Mouse (Mus musculus): ENCODE results near the gene Sectm1a.
"Not testable (repeated sequence)": the region's sequence is repeated elsewhere in the genome, so short reads cannot be mapped to it uniquely, and the experiment has no call there.

Gene Sectm1a

DNA sequence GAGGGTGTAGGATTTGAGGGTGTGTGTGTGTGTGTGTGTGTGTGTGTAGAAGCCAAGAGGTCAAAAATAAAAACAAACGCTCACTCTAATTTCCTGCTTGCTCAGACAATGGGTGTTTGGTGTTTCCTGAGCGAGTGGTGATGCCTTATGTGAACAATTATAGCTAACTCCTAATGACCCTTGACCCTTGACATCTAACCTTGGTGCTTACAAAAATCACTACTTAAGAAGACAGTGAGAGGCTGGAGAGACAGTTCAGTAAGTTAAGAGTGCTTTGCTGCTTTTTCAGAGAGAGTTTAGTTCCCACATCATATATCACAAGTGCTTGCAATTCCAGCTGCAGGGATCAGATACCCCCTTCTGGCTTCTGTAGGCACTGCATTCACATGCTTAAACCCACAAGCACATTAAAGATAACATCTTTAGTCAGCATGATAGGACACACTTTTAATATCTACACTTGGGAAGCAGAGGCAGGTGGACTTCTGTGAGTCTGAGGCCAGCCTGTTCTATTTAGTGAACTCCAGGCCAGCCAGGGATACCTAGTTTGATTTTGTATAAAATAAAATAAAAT, 33.1 kb downstream of the Sectm1a start:
- DNase-seq (ENCODE audit: low spot score in 2 of 2): no peak

DNA sequence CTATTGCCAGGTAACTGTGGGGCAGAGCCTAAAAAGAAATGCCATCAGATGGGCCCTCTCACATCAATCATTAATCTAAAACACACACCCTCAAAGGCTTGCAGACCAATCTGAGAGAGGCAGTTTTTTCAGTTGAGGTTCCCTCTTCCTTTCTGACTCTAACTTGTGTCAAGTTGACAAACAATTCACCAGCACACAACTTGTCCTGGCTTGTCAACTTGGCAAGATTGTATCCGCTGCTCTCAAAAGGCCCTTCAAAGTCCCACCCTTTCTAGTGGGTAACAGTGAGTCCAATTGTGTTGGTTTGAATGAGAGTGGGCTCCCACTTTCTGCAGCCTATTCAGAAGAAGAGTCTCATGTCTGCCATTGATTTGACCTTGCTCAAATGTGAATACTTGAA, 35.7 kb downstream of the Sectm1a start:
- no peak for DNase-seq (ENCODE audit: low spot score in 2 of 2)

DNA sequence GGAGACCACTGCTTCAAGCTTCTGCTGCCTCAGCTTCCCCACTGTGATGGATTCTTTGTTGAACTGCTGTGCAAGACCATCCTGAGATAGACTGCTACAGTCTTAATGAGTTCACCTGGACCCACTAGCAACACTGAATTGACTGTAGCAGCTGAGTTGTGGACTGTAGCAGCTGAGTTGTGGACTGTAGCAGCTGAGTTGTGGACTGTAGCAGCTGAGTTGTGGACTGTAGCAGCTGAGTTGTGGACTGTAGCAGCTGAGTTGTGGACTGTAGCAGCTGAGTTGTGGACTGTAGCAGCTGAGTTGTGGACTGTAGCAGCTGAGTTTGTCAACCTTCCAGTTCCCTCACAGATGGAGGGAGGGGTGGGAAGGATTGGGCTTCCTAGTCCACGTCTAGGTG, 38.0 kb downstream of the Sectm1a start:
- DNase-seq (ENCODE audit: low spot score in 2 of 2): not testable (repeated sequence)

DNA sequence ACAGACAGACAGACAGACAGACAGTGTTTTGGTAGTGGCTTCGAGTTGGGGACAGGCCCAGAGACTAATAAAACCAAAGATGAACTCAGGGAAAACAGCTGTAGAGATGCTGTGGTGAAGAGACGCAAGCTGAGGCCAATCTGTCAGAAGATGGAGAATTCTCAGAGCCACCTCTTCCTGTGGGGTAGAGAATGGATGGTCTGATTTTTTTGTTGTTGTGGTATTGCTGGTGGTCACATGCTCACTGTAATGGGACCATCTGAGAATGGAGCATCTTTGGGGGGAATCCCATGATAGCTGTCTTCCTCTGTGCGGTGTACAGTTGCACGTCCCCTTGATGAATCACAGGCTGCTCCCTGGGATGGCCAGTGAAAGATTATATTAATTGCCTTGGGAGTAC, 38.5 kb downstream of the Sectm1a start:
- no peak for DNase-seq (ENCODE audit: low spot score in 2 of 2)

DNA sequence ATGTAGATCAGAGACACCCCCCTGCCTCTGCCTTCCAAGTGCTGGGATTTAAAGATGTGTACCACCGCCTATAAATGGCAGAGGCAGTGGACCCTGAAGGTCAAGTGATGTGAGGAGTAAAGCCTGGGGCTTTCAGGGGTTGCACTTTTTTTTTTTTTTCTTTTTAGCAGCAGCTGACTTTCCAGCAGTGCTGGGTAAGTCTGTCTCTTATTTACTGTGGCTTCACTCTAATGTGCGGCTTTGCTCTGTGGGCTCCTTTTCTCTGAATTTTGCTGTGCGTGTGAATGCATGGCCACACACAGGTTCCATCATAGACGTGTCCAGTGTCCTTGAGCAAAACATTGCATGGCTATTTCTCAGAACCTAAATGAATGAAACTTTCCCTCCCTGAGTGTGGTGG, 39.4 kb downstream of the Sectm1a start:
- DNase-seq (ENCODE audit: low spot score in 2 of 2): no peak

DNA sequence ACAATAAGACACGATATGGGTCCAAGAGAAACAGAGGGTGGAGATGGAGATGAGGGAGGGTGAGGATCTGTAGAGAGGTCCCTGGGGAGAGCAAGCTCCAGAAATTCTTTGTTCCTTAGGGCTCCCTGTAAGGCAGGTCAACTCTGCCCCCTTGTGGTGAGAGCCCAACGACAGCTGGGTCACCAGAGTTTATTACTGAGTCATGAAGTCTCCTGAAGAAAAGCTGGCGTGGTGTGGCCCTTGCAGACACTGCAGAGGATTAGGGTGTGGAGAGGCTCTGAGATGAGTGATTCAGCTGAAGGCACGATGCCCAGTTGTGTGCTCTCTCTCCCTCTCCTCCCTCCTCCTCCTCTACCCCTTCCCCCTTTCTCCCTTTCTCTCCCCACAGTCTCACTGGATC, 39.8 kb downstream of the Sectm1a start:
- peak; percentile 76 to 78 for DNase-seq (ENCODE audit: low spot score in 2 of 2)

DNA sequence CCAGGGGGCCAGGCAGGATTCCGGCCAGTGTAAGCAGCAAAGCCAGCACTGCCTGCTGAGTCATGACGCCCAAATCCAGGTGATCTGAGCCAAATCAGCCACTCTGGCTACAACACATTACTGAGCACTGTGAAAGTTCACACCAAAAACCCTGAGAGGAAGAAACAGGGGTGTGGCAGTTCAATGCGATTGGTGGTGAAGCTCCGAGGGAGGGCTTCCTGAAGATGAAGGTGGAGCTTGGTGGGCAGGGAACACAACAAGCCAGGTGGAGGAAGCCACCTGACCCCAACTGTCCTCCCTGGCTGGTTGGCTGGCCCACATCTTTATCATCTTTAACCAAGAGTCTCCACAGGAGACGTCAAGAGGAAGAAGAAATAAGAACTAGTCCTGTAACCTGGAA, 41.7 kb downstream of the Sectm1a start, which contains the start of gene Cd7:
Gene Cd7 (minus strand): TSS at position 117 of the 400 bp plus-strand sequence.
- peak; percentile 48 to 64 for DNase-seq (ENCODE audit: low spot score in 2 of 2)

DNA sequence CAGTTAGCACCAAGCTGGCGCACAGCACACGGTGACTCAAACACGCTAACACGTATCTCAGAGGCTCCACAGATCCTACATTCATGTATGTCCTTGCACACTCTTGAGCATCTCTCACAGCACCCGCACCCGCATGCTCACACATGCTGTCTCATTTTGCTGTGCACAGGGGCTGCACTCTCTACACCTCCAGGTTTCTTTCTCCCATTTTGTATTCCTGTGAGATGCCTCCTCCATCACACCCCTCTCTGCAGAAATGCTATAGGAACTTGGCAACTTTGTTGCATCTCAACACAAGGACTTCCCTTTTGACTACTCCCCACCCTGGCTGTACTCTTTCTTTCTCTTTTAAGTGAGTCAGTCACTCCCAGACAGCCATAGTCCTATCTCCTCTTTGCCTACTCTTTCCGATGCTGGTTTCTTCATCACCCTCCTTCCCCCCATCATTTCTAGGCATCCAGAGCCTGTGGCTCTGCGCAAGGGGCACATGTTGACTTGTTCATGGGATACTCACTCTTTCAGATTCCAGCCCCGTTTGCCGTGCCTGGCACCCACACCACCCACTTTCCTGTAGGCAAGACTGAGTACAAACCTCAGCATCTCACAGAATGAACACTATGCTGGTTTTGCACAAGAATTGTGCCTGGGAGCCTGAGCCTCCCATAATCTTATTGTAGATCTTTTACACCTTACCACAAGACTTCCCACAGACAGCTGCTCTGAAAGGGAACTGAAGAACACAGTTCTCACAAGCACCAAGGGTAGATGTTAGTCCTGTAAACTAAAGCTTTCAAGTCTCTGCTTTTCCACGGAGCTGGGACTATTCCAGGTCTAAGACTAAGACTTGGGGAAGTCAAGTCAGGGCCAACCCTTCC, 42.4 kb downstream of the Sectm1a start:
- no peak for DNase-seq (ENCODE audit: low spot score in 2 of 2)

DNA sequence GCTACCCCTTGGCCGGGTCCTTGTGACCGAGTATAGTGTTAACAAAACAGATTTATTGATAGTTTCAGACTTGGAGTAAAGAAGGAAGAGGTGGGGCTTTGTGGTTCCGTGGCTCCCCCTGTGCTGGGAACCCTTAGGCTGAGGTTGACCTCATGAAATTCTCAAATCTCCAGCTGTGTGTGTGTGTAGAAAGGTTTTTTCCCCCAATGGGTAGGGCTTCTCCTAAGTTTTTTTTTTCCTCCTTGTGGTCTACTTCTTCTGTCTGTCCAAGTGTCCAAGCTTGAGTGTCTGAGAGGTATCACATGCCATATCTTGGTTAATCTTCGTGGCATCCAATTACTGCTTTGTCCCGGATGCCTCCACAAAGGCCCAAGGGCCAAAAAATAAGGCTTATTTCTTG, 47.9 kb downstream of the Sectm1a start:
- DNase-seq (ENCODE audit: low spot score in 2 of 2): no peak

DNA sequence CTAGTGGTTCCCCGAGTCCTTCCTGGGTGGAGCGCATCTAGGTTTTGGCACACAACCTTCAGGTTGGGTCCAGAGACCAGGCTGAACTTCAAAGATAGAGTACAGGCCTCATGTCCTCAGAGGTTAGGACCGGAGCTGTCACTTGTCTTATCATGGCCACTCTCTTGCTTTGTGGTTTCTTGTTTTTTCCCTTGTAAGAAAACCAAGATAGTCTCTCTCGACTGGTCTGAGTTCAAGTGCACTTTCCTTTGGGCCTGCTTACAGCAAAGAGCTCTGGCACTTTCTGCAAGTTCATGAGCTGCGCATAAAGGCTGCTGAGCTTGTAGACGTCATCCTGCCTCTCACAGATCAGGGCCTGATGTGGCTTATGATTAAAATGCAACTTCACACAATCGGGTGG, 53.8 kb downstream of the Sectm1a start:
- DNase-seq (ENCODE audit: low spot score in 2 of 2): peak in 1 of 2 experiments; percentile 36

DNA sequence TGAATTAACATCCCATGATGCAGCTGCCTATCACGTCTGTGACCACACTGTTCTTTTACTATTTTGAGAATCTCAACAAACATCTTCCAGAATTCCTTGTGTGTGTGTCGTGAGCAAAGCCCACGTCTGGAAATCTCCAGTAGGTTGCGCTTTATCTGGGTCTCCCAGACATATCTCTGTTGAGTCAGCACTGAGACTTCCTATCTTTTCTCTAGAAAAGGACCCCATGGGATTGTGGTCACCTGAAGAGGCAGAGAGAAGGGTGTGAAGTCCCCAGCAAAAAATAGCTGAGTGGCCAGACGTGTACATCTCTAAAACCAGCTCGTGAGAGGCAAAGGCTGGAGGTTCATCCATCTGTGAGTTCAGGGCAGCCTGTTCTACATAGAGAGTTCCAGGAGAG, 56.9 kb downstream of the Sectm1a start:
- no peak for DNase-seq (ENCODE audit: low spot score in 2 of 2)

DNA sequence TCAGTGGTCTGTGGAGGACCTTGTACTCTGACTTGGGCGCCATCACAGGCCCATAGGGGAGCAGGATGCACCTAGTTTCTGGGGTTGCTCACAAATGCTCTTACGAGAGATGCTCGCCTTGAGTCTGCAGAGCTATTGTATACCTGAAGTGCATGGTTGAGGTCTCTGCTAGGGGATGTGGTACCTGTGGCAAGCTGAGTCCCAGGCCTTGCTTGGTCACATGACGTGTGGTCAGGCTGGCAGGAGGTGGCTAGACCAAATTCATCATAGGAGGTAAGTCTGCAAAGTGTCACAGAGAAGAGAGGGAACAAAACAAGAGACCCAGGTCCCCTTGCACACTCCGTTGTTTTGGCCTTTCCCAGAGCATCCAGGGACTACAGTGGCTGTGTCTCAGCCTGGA, 61.5 kb downstream of the Sectm1a start:
- peak; percentile 71 to 80 for DNase-seq (ENCODE audit: low spot score in 2 of 2)

DNA sequence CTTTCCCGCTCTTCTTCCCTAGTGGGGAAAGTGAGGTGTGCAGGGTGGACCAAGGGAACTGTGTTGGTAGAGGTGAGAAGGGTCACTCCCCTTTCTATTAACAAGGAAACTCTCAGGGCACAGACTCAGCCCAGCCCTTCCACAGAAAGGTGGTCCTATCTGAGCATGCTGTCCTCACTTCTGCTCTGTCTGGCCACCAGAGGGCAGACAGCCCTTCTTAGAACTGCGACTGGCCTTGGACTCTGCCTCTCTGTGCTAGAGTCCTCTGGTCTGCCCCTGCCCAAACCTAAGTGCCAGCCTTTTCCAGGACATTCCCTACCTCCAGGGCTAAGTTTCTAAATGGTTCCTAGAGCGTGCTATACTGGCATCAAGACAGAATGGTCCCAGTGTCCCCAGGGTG, 63.3 kb downstream of the Sectm1a start:
- peak; percentile 57 to 62 for DNase-seq (ENCODE audit: low spot score in 2 of 2)

All from natural killer cell, adult 2 months (primary cell).